Mouse (Mus musculus): ENCODE measurements around the gene Arl6. TPM values are rescaled to one million over a fixed set of nuclear protein-coding genes. Genes with fewer than 3 reads are reported as not detected.

The Arl6 gene
- polyA plus RNA-seq, 1 experiment from 2014 or later, result 59.4 TPM

Other genes with a start within 250 kb of the Arl6 start
- gene Gabrr3, start 232.1 kb downstream of the Arl6 start, polyA plus RNA-seq (2014; fragmentation: Nextera tagmentation; extraction: Ambion mirVana), result 0.05 TPM in 1 of 2 replicates, not detected in the other
- gene Riox2, start 167.6 kb downstream of the Arl6 start, polyA plus RNA-seq (2014; fragmentation: Nextera tagmentation; extraction: Ambion mirVana), result 13.7 and 14.2 TPM in 2 replicates
- gene Crybg3, start 38.4 kb downstream of the Arl6 start, polyA plus RNA-seq (2014; fragmentation: Nextera tagmentation; extraction: Ambion mirVana), result 1.5 and 1.8 TPM in 2 replicates

Measured in forebrain, embryonic 14.5 days (tissue).